Mouse (Mus musculus) intestine, embryonic 14.5 days (tissue): ENCODE measurements around the gene Hapln4. TPM values are rescaled to one million over a fixed set of nuclear protein-coding genes. Genes with fewer than 3 reads are reported as not detected.
"Not testable (repeated sequence)": the region's sequence is repeated elsewhere in the genome, so short reads cannot be mapped to it uniquely, and the experiment has no call there.

Experiments
- ATAC-seq: fragments of 200-750 bp; cut with Nextera tagmentation; replicated peaks from 2 replicates; pipeline ENCODE4 v1.8.0; 2017; ENCODE audit warnings: low read depth, moderate number of reproducible peaks, moderate TSS enrichment, moderate library complexity; ENCODE audit not compliant: low FRiP score, low TSS enrichment
- DNase-seq: peaks from one replicate; pipeline ENCODE4 v3.0.0-alpha.2; 2018; ENCODE audit warnings: low spot score
- H3K27ac ChIP-seq: fragments of 300-500 bp; sonication (generic); 2 replicates; pipeline ENCODE4 v1.5.1; 2014; ENCODE audit warnings: low read depth, mild to moderate bottlenecking, control low read depth
- H3K27me3 ChIP-seq: fragments of 300-500 bp; sonication (generic); replicated peaks from 2 replicates; pipeline ENCODE4 v1.6.1; 2014; ENCODE audit warnings: low read length, control low read depth; ENCODE audit not compliant: control insufficient read depth, insufficient read depth
- H3K36me3 ChIP-seq: fragments of 300-500 bp; sonication (generic); 2 replicates; pipeline ENCODE4 v1.6.1; 2014; ENCODE audit warnings: low read length, control low read depth; ENCODE audit not compliant: control insufficient read depth, insufficient read depth
- H3K4me1 ChIP-seq: fragments of 300-500 bp; sonication (generic); replicated peaks from 2 replicates; pipeline ENCODE4 v1.6.1; 2014; ENCODE audit warnings: low read length, control low read depth, mixed read lengths; ENCODE audit not compliant: control insufficient read depth, insufficient read depth
- H3K4me2 ChIP-seq: fragments of 300-500 bp; sonication (generic); 2 replicates; pipeline ENCODE4 v1.6.1; 2014; ENCODE audit warnings: low read length
- H3K4me3 ChIP-seq: fragments of 300-500 bp; sonication (generic); 2 replicates; pipeline ENCODE4 v1.5.1; 2014; ENCODE audit warnings: low read depth, low read length, control low read depth, mixed read lengths
- H3K9ac ChIP-seq: fragments of 300-500 bp; sonication (generic); 2 replicates; pipeline ENCODE4 v1.6.1; 2014; ENCODE audit warnings: mild to moderate bottlenecking, low read length
- H3K9me3 ChIP-seq: fragments of 300-500 bp; sonication (generic); 2 replicates; pipeline ENCODE4 v1.6.1; 2016; ENCODE audit warnings: low read length, control low read depth; ENCODE audit not compliant: control insufficient read depth
- whole genome bisulfite sequencing: fragments of 180-500 bp; shearing (Covaris S2); extraction: QIAGEN DNeasy Blood & Tissue Kit; methylation state at CpG from one replicate; pipeline ENCODE4 v1.1.7; 2014; 5-methylcytosine and 5-hydroxymethylcytosine counted together
- polyA plus RNA-seq: library from polyadenylated mRNA; unstranded; fragments of >200 nt; fragmentation: Nextera tagmentation; extraction: Ambion mirVana; gene quantifications from 2 replicates; pipeline ENCODE4 v1.2.1, GENCODE M21; 2014

Gene Hapln4
- not detected in 2 replicates for polyA plus RNA-seq

- no peak within 1 kb of the TSS for H3K9ac ChIP-seq
- peak; percentile 60 for DNase-seq
- no peaks in the 10 kb centered on the region for H3K9me3 ChIP-seq
- H3K4me3 ChIP-seq, result peak within 1 kb of the TSS; percentile 30
- H3K36me3 ChIP-seq, result no peaks in the 10 kb centered on the region
- under 1% methylated on average over 26 of the region's 26 CpGs for WGBS
- H3K4me2 ChIP-seq, result peak within 1 kb of the TSS; percentile 52
- no peak within 1 kb of the TSS for H3K27ac ChIP-seq
- no peak for ATAC-seq
- peaks cover 7% of the 10 kb centered on the region; the same call in 1 of the 2 replicates for H3K4me1 ChIP-seq
- peaks cover 63% of the 10 kb centered on the region for H3K27me3 ChIP-seq
Measured at GRCm38 (mm10) chr8:70083285-70083684, at the start of gene Hapln4. Hapln4 (plus strand) TSS chr8:70083457.

- Histone ChIP-seq H3K9me3 (no peaks in the 10 kb centered on the region), H3K27ac (no peak overlapping the region), H3K4me3 (no peak overlapping the region), H3K9ac (no peak overlapping the region), H3K36me3 (peaks cover 18% of the 10 kb centered on the region), H3K4me2 (no peak overlapping the region), H3K4me1 (peaks cover 11% of the 10 kb centered on the region), H3K27me3 (no peaks in the 10 kb centered on the region)
- 86% methylated on average over 1 of the region's 1 CpGs for WGBS
- DNase-seq, result no peak
- no peak for ATAC-seq
Measured at GRCm38 (mm10) chr8:70037994-70038393, 45.3 kb upstream of the Hapln4 start.

DNA sequence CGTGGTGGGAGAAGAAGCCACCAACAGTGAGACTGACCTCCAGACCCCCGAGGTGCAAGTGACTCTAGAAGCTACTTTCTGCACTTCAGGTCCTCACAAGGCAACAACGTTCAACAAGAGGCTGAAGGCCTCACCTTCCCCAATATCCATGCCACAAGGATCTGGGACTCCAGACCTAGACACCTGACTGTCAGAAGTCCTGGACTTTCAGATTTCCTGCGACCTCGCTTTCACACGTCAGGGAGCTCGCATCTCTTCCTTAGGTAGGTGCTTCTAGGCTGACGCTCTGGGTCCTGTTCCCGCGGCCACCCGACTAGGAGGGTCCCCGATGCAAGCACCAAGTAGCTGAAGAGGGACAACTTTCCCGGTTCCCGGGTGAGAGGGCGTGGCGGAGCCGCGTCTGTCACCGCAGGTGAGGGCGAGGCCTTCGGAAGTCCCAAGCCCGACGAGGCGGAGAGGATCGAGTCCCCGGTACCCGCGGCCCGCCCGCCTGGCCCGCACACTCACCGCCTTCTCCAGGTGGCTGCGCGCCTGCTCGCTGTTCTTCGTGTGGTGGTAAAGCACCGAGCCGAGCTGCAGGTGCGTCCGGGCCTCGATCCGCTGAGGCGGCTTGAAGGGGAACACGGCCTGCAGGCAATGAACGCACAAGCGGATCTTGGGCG lies 41.2 kb upstream of the Hapln4 start:
- Histone ChIP-seq H3K4me1 (peaks cover 24% of the 10 kb centered on the region), H3K36me3 (peaks cover 14% of the 10 kb centered on the region; the same call in 1 of the 2 replicates), H3K4me3 (peak overlapping the region; percentile 100), H3K9ac (peak overlapping the region; percentile 97), H3K4me2 (peak overlapping the region; percentile 95), H3K27me3 (no peaks in the 10 kb centered on the region), H3K27ac (peak overlapping the region; percentile 78; the same call in 1 of the 2 replicates), H3K9me3 (no peaks in the 10 kb centered on the region)
- ATAC-seq (peak; percentile 32), DNase-seq (no peak)
- 1% methylated on average over 47 of the region's 47 CpGs for WGBS

DNA sequence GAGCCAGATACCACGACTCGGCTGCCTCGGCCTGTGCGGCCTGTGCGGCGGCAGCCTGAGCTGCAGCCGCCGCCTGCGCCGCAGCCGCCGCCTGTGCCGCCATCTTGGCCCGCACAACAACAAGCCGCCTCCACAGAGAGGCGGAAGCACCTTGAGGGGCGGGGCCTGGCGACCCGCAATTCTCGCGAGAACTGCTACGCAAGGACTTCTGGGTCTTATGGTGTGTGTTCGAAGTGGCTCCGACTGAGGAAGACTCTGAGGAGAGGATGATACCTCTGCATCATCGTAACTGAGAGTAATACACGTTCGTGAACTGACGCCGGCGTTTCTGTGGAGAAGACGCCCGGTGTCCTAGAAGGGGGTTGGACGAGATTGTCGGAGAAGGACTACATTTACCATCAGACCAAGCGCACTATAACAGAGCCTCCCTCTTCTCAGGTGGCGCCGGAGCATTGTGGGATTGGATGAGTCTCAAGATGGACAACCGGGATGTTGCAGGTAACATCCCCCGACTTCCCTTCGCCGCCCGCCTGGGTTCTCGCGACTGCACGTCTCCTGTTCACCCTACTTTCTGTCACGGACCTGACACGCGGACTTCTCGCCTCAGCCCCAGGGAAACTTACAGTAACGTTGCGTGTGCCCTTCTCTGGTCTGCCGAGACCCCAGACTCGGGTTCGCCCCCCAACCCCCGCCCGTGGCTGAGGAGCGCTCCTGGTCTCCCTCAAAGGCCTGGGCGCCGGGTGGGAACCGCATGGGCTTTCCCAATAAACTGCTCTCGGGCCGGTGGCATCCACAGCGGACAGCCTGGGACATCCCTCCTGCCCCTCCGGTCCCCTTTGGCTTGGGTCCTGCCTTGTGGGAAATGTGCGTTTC lies 40.4 kb upstream of the Hapln4 start, which contains the start of the genes Mau2 and Sugp1:
TSS of gene Mau2 (minus strand) at position 152 of the 873 bp plus-strand sequence.
TSS of gene Sugp1 (plus strand) at position 231 of the 873 bp plus-strand sequence.
- Histone ChIP-seq H3K27me3 (no peaks in the 10 kb centered on the region), H3K9ac (peak within 1 kb of the TSS; percentile 97), H3K9me3 (no peaks in the 10 kb centered on the region), H3K36me3 (peaks cover 7% of the 10 kb centered on the region; the same call in 1 of the 2 replicates), H3K27ac (peak within 1 kb of the TSS; percentile 78), H3K4me2 (peak within 1 kb of the TSS; percentile 95), H3K4me3 (peak within 1 kb of the TSS; percentile 100), H3K4me1 (peaks cover 26% of the 10 kb centered on the region)
- DNase-seq (peak; percentile 99), ATAC-seq (peak; percentile 97)
- whole genome bisulfite sequencing, result under 1% methylated on average over 65 of the region's 65 CpGs

GRCm38 (mm10) chr8:70043996-70044395 lies 39.3 kb upstream of the Hapln4 start:
- H3K9ac ChIP-seq, result peak overlapping the region; percentile 97
- H3K4me3 ChIP-seq, result peak overlapping the region; percentile 100; the same call in 1 of the 2 replicates
- WGBS, result 86% methylated on average over 5 of the region's 5 CpGs
- peaks cover 26% of the 10 kb centered on the region for H3K4me1 ChIP-seq
- H3K27me3 ChIP-seq, result no peaks in the 10 kb centered on the region
- no peaks in the 10 kb centered on the region for H3K9me3 ChIP-seq
- peak overlapping the region; percentile 85 for H3K4me2 ChIP-seq
- H3K36me3 ChIP-seq, result peaks cover 8% of the 10 kb centered on the region
- ATAC-seq, result no peak
- no peak for DNase-seq
- H3K27ac ChIP-seq, result no peak overlapping the region

- H3K36me3 ChIP-seq, result peaks cover 50% of the 10 kb centered on the region
- H3K27ac ChIP-seq, result no peak overlapping the region
- no peaks in the 10 kb centered on the region for H3K9me3 ChIP-seq
- H3K4me2 ChIP-seq, result no peak overlapping the region
- H3K9ac ChIP-seq, result no peak overlapping the region
- H3K27me3 ChIP-seq, result no peaks in the 10 kb centered on the region
- ATAC-seq (no peak), DNase-seq (no peak)
- H3K4me3 ChIP-seq, result no peak overlapping the region
- H3K4me1 ChIP-seq, result 0 out of 2 replicates have a peak, but pooled peaks cover 4% of the 10 kb centered on the region
Measured at GRCm38 (mm10) chr8:70049662-70050061, 33.6 kb upstream of the Hapln4 start.

GRCm38 (mm10) chr8:70050434-70050833 lies 32.8 kb upstream of the Hapln4 start:
- WGBS, result 94% methylated on average over 5 of the region's 5 CpGs
- H3K9ac ChIP-seq, H3K4me3 ChIP-seq, H3K27me3 ChIP-seq, H3K4me2 ChIP-seq, DNase-seq, H3K27ac ChIP-seq, ATAC-seq, H3K4me1 ChIP-seq, H3K9me3 ChIP-seq: not testable (repeated sequence)
- H3K36me3 ChIP-seq, result peaks cover 57% of the 10 kb centered on the region

DNA sequence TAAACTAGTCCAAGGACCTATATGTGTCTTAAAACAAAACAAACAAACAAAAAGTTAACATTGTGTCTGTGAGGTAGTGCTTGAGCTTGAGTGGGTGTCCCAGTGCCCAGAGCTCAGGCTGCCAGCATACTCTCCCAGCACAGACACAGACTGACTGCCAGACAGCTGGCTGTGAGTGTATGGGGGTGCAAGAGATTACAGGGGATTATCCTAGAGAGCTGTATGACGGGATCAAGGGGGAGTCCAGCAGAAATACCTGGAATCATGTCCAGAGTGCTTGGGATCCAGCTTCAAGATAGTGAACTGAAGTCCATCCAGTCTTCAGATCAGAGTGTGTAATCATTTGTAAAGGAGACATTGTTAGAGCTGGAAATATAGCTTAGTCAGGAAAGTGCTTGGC lies 25.5 kb upstream of the Hapln4 start:
- 92% methylated on average over 1 of the region's 1 CpGs for WGBS

More for the DNA sequence above, 25.5 kb upstream of the Hapln4 start:
- Histone ChIP-seq H3K9me3 (no peaks in the 10 kb centered on the region), H3K36me3 (peaks cover 84% of the 10 kb centered on the region), H3K4me2 (no peak overlapping the region), H3K27ac (no peak overlapping the region), H3K4me1 (no peaks in the 10 kb centered on the region), H3K9ac (no peak overlapping the region), H3K27me3 (no peaks in the 10 kb centered on the region), H3K4me3 (no peak overlapping the region)
- ATAC-seq (no peak), DNase-seq (no peak)
